ENCODE assay signal across 8 mouse cellular contexts in genomic region chr8:81342236-81342998, GRCm38 (mm10). TPM values are rescaled to one million over a fixed set of nuclear protein-coding genes. Genes with fewer than 3 reads are reported as not detected.
DNase-seq lines count a peak whose midpoint lies in the region; ATAC-seq lines count a peak whose summit lies in the region.

Gene Inpp4b, plus strand, starts transcription at chr8:81342556.

- peak within 1 kb of the TSS; percentile 74 for H3K4me2 ChIP-seq in hindbrain, embryonic 11.5 days (replicated peaks; ENCODE audit: low read depth, low read length)

- peak; percentile 87 for ATAC-seq in hindbrain, embryonic 11.5 days (ENCODE audit: low FRiP score)

- H3K4me1 ChIP-seq in hindbrain, embryonic 11.5 days (replicated peaks; ENCODE audit: control insufficient read depth, insufficient read depth, low read length): peaks cover 2% of the 10 kb centered on the region; the same call in 1 of the 2 replicates

- H3K4me3 ChIP-seq in hindbrain, embryonic 11.5 days (ENCODE audit: low read depth, low read length): peak within 1 kb of the TSS; percentile 46

- no peaks in the 10 kb centered on the region for H3K9me3 ChIP-seq in hindbrain, embryonic 11.5 days (ENCODE audit: control insufficient read depth, low read length)

- H3K36me3 ChIP-seq in hindbrain, embryonic 11.5 days (ENCODE audit: control insufficient read depth, insufficient read depth, low read length): no peaks in the 10 kb centered on the region

- no peak within 1 kb of the TSS for H3K27ac ChIP-seq in hindbrain, embryonic 11.5 days (ENCODE audit: low read depth, low read length)

- no peaks in the 10 kb centered on the region for H3K27me3 ChIP-seq in hindbrain, embryonic 11.5 days (ENCODE audit: control insufficient read depth, insufficient read depth, low read length)

- under 1% methylated on average over 46 of the region's 46 CpGs for WGBS in hindbrain, embryonic 11.5 days

- peak; percentile 73 for DNase-seq in MEL-GATA-1-ER (ENCODE audit: extremely low read depth, low read depth)
- peak; percentile 79 for DNase-seq in cerebellum, adult 8-10 months
- DNase-seq in frontal cortex, postnatal 10 days (ENCODE audit: low spot score in 2 of 2): peak; percentile 66 to 73
- DNase-seq in hindbrain, embryonic 11.5 days (ENCODE audit: low spot score): peak; percentile 72
- peak; percentile 56 to 59 for DNase-seq in layer of hippocampus, postnatal 25 days (ENCODE audit: extremely low spot score in 1 of 2, low spot score in 1 of 2)
- peak; percentile 76 for DNase-seq in lung, postnatal 10 days
- peak; percentile 22 for DNase-seq in ovary, postnatal 10 days (ENCODE audit: low spot score)
- peak; percentile 45 for DNase-seq in thymus, postnatal 0 days (ENCODE audit: low spot score)

- H3K9ac ChIP-seq in hindbrain, embryonic 11.5 days (ENCODE audit: low read depth, low read length): peak within 1 kb of the TSS; percentile 55

RNA-seq across cellular contexts. Expression of gene Inpp4b, which starts in this region (rescaled TPM):
- 3.5 and 7.0 TPM in 2 replicates for polyA plus RNA-seq in hindbrain, embryonic 11.5 days (2014; fragmentation: Nextera tagmentation; extraction: Ambion mirVana)
- 10 to 100 TPM in 1 of 2 experiments, 1 to 10 TPM in 1; 8.5 to 10.2 TPM for total RNA-seq in layer of hippocampus, postnatal 25 days (2021)
- 46.0 and 49.9 TPM in 2 replicates for polyA plus RNA-seq in thymus, postnatal 0 days (2015; fragmentation: Nextera tagmentation; extraction: Ambion mirVana)

Comparison
In these comparisons a context has a peak if more than half of its experiments do, and no peak if none do; other contexts are left out.
1. DNase-seq: peak in every context shown above with its lines; median percentile 79 in cerebellum, adult 8-10 months; 76 in lung, postnatal 10 days; 73 in MEL-GATA-1-ER; 72 in hindbrain, embryonic 11.5 days; 70 in frontal cortex, postnatal 10 days; 58 in layer of hippocampus, postnatal 25 days; 45 in thymus, postnatal 0 days; 22 in ovary, postnatal 10 days.